Mouse (Mus musculus) frontal cortex, adult 2 months (tissue): ENCODE results near the gene Adam19. TPM values are rescaled to one million over a fixed set of nuclear protein-coding genes. Genes with fewer than 3 reads are reported as not detected.
A peak's percentile ranks its signal among the peaks of the same experiment; 100 is the strongest.

Experiments used
- DNase-seq, 2 experiments: peaks; one replicate each; pipeline ENCODE4 v3.0.0; 2022; ENCODE audit warnings: low spot score in 1 of 2; ENCODE audit errors: extremely low spot score in 1 of 2
- polyA plus RNA-seq: library from polyadenylated mRNA; depleted of rRNA; stranded (reverse); fragments of >200 nt; gene quantifications from 2 replicates; pipeline ENCODE4 v1.2.3, GENCODE M21; 2012; rRNA removed

The Adam19 gene
- polyA plus RNA-seq, 1 experiment = 10.0 TPM

DNA sequence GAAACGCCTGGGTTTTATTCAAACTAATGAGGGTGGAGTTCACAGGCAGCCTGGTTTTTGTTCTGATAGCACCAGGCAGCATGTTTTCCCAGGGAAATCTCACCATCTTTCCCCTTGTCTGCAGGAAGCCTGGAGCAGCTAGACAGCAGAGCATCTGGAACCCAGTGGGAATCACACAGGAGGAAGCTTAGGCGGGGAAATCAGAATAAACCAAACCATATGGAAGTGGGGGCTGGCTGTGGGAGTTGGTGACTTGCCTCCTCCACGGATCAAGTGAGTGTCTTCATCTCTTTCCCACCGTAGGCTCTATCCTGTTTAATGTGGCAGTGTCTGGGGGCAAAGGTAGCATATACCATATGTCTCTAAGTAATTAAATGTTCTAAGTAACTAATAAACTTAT lies 129.7 kb downstream of the Adam19 start:
- peak in 1 of 2 experiments; percentile 68 for DNase-seq

GRCm38 (mm10) chr11:46188283-46188682 lies 132.5 kb downstream of the Adam19 start:
- DNase-seq = peak in 1 of 2 experiments; percentile 39

GRCm38 (mm10) chr11:46194175-46194574 lies 138.4 kb downstream of the Adam19 start:
- DNase-seq = no peak

Other genes with a start within 250 kb of the Adam19 start
- 39.5 TPM in 2 replicates for gene Clint1, start 203.9 kb upstream of the Adam19 start, polyA plus RNA-seq
- gene Lsm11, start 111.1 kb upstream of the Adam19 start, polyA plus RNA-seq = 7.7 and 9.2 TPM in 2 replicates
- 6.7 and 7.8 TPM in 2 replicates for gene Thg1l, start 100.5 kb upstream of the Adam19 start, polyA plus RNA-seq
- gene Sox30, start 75.7 kb upstream of the Adam19 start, polyA plus RNA-seq = 0.12 and 0.17 TPM in 2 replicates
- gene Gm12166, start 3.7 kb upstream of the Adam19 start, polyA plus RNA-seq = 6.2 and 8.3 TPM in 2 replicates
- 2.7 TPM in 2 replicates for gene Nipal4, start 110.5 kb downstream of the Adam19 start, polyA plus RNA-seq
- gene Fndc9, start 179.5 kb downstream of the Adam19 start, polyA plus RNA-seq = 0.68 and 0.71 TPM in 2 replicates